Mouse (Mus musculus) liver, embryonic 15.5 days (tissue): ENCODE results near the gene Fuz. TPM values are rescaled to one million over a fixed set of nuclear protein-coding genes. Genes with fewer than 3 reads are reported as not detected.

ENCODE experiments used
- ATAC-seq: fragments of 200-750 bp; cut with Nextera tagmentation; 2 replicates; pipeline ENCODE4 v1.8.0; 2017; ENCODE audit warnings: moderate number of reproducible peaks, mild to moderate bottlenecking, moderate library complexity; ENCODE audit not compliant: insufficient read depth
- H3K27ac ChIP-seq: fragments of 300-500 bp; sonication (generic); replicated peaks from 2 replicates; pipeline ENCODE4 v1.5.1; 2015; ENCODE audit warnings: mild to moderate bottlenecking, inconsistent platforms
- H3K27me3 ChIP-seq: fragments of 300-500 bp; sonication (generic); 2 replicates; pipeline ENCODE4 v1.6.1; 2015; ENCODE audit warnings: mild to moderate bottlenecking, inconsistent platforms
- H3K36me3 ChIP-seq: fragments of 300-500 bp; sonication (generic); replicated peaks from 2 replicates; pipeline ENCODE4 v1.6.1; 2015; ENCODE audit warnings: moderate library complexity, mild to moderate bottlenecking, inconsistent platforms
- H3K4me1 ChIP-seq: fragments of 300-500 bp; sonication (generic); replicated peaks from 2 replicates; pipeline ENCODE4 v1.6.1; 2015; ENCODE audit warnings: inconsistent platforms
- H3K4me2 ChIP-seq: fragments of 300-500 bp; sonication (generic); 2 replicates; pipeline ENCODE4 v1.6.1; 2015; ENCODE audit warnings: moderate library complexity, mild to moderate bottlenecking, inconsistent platforms
- H3K4me3 ChIP-seq: fragments of 300-500 bp; sonication (generic); replicated peaks from 2 replicates; pipeline ENCODE4 v1.5.1; 2015; ENCODE audit warnings: mild to moderate bottlenecking, inconsistent platforms
- H3K9ac ChIP-seq: fragments of 300-500 bp; sonication (generic); 2 replicates; pipeline ENCODE4 v1.6.1; 2015; ENCODE audit warnings: moderate library complexity, mild to moderate bottlenecking, inconsistent platforms
- H3K9me3 ChIP-seq: fragments of 300-500 bp; sonication (generic); replicated peaks from 2 replicates; pipeline ENCODE4 v1.6.1; 2016; ENCODE audit warnings: inconsistent platforms
- WGBS: fragments of 180-500 bp; shearing (Covaris S2); methylation state at CpG from one replicate; pipeline ENCODE4 v1.1.7; 2015; ENCODE audit warnings: mixed read lengths; ENCODE audit not compliant: insufficient replicate concordance; 5-methylcytosine and 5-hydroxymethylcytosine counted together
- microRNA counts: library from miRNA; unstranded; fragments of <30 nt; microRNA quantifications from one replicate; lab custom pipeline; 2016
- microRNA-seq: library from miRNA; unstranded; fragments of <30 nt; microRNA quantifications from one replicate; pipeline ENCODE4, GENCODE M21; 2016
- polyA plus RNA-seq: library from polyadenylated mRNA; unstranded; fragments of >200 nt; fragmentation: Nextera tagmentation; extraction: Ambion mirVana; gene quantifications from 2 replicates; pipeline ENCODE4 v1.2.1, GENCODE M21; 2015

Fuz gene
- polyA plus RNA-seq, 1 experiment from 2014 or later = 6.9 TPM

- H3K4me2 ChIP-seq = no peak within 1 kb of the TSS
- H3K36me3 ChIP-seq = no peaks in the 10 kb centered on the region
- H3K9ac ChIP-seq = no peak within 1 kb of the TSS
- 67% methylated on average over 7 of the region's 7 CpGs for WGBS
- no peak within 1 kb of the TSS for H3K4me3 ChIP-seq
- peaks cover 16% of the 10 kb centered on the region for H3K27me3 ChIP-seq
- no peaks in the 10 kb centered on the region for H3K4me1 ChIP-seq
- ATAC-seq = no peak
- no peak within 1 kb of the TSS for H3K27ac ChIP-seq
- H3K9me3 ChIP-seq = no peaks in the 10 kb centered on the region
Observed at GRCm38 (mm10) chr7:44942904-44943303, 47.0 kb downstream of the Fuz start, which contains the start of gene Tsks. Tsks (plus strand) TSS chr7:44943204.

GRCm38 (mm10) chr7:44949922-44950321 is 54.0 kb downstream of the Fuz start:
- no peak overlapping the region for H3K27ac ChIP-seq
- no peak for ATAC-seq
- H3K27me3 ChIP-seq = peaks cover 69% of the 10 kb centered on the region
- H3K9me3 ChIP-seq = no peaks in the 10 kb centered on the region
- WGBS = 37% methylated on average over 6 of the region's 6 CpGs
- peaks cover 22% of the 10 kb centered on the region for H3K4me1 ChIP-seq
- H3K9ac ChIP-seq = no peak overlapping the region
- no peak overlapping the region for H3K4me3 ChIP-seq
- no peaks in the 10 kb centered on the region for H3K36me3 ChIP-seq
- H3K4me2 ChIP-seq = no peak overlapping the region

- ATAC-seq = peak; percentile 80
- Histone ChIP-seq H3K9me3 (no peaks in the 10 kb centered on the region), H3K4me1 (peaks cover 22% of the 10 kb centered on the region), H3K4me3 (peak overlapping the region; percentile 65), H3K4me2 (peak overlapping the region; percentile 98), H3K27me3 (peaks cover 65% of the 10 kb centered on the region), H3K27ac (peak overlapping the region; percentile 77), H3K36me3 (no peaks in the 10 kb centered on the region), H3K9ac (peak overlapping the region; percentile 62; the same call in 1 of the 2 replicates)
- WGBS = under 1% methylated on average over 10 of the region's 10 CpGs
Observed at GRCm38 (mm10) chr7:44951960-44952359, 56.1 kb downstream of the Fuz start.

MicroRNAs encoded within 50 kb of the gene (microRNA counts, 519-probe panel; counts per million panel counts)
- not detected for microRNA mmu-miR-707 (lab: Ali Mortazavi, UCI)

Small RNA genes lying within 50 kb of the gene (microRNA-seq; reads per million reads assigned to microRNA genes)
- gene Mir707 = not detected

Other genes with a start within 250 kb of the Fuz start
- gene Myh14, start 225.2 kb upstream of the Fuz start, polyA plus RNA-seq = 0.18 and 0.41 TPM in 2 replicates
- not detected in 2 replicates for gene Izumo2, start 187.3 kb upstream of the Fuz start, polyA plus RNA-seq
- gene Vrk3, start 147.7 kb upstream of the Fuz start, polyA plus RNA-seq = 28.1 and 30.0 TPM in 2 replicates
- 0.94 and 1.0 TPM in 2 replicates for gene Zfp473, start 145.0 kb upstream of the Fuz start, polyA plus RNA-seq
- 48.8 and 51.2 TPM in 2 replicates for gene Nup62, start 80.0 kb upstream of the Fuz start, polyA plus RNA-seq
- 0.35 and 0.46 TPM in 2 replicates for gene Il4i1, start 79.7 kb upstream of the Fuz start, polyA plus RNA-seq
- gene Atf5, start 79.4 kb upstream of the Fuz start, polyA plus RNA-seq = 7.5 and 9.2 TPM in 2 replicates
- gene Akt1s1, start 47.1 kb upstream of the Fuz start, polyA plus RNA-seq = 27.7 and 32.3 TPM in 2 replicates
- gene Tbc1d17, start 47.0 kb upstream of the Fuz start, polyA plus RNA-seq = 26.1 and 29.4 TPM in 2 replicates
- gene Pnkp, start 38.9 kb upstream of the Fuz start, polyA plus RNA-seq = 23.8 and 28.9 TPM in 2 replicates
- gene Ptov1, start 26.3 kb upstream of the Fuz start, polyA plus RNA-seq = 54.1 and 59.1 TPM in 2 replicates
- gene Med25, start 3.4 kb upstream of the Fuz start, polyA plus RNA-seq = 46.8 and 56.2 TPM in 2 replicates
- 69.1 and 70.9 TPM in 2 replicates for gene Ap2a1, start 33.4 kb downstream of the Fuz start, polyA plus RNA-seq
- 0.08 TPM in 1 of 2 replicates, not detected in the other for gene Tsks, start 47.1 kb downstream of the Fuz start, polyA plus RNA-seq
- 1.5 and 1.6 TPM in 2 replicates for gene Cpt1c, start 78.8 kb downstream of the Fuz start, polyA plus RNA-seq
- gene Prmt1, start 90.5 kb downstream of the Fuz start, polyA plus RNA-seq = 111 and 114 TPM in 2 replicates
- 39.4 and 47.2 TPM in 2 replicates for gene Irf3, start 101.6 kb downstream of the Fuz start, polyA plus RNA-seq
- 12.3 and 13.7 TPM in 2 replicates for gene Bcl2l12, start 102.6 kb downstream of the Fuz start, polyA plus RNA-seq
- gene Scaf1, start 120.3 kb downstream of the Fuz start, polyA plus RNA-seq = 10.4 and 11.9 TPM in 2 replicates
- gene Rras, start 121.9 kb downstream of the Fuz start, polyA plus RNA-seq = 20.8 and 23.6 TPM in 2 replicates
- 2.1 and 2.3 TPM in 2 replicates for gene Prr12, start 156.8 kb downstream of the Fuz start, polyA plus RNA-seq
- 25.9 and 27.4 TPM in 2 replicates for gene Nosip, start 166.3 kb downstream of the Fuz start, polyA plus RNA-seq
- 8.5 and 9.0 TPM in 2 replicates for gene Prrg2, start 166.6 kb downstream of the Fuz start, polyA plus RNA-seq
- gene Rcn3, start 196.1 kb downstream of the Fuz start, polyA plus RNA-seq = 26.3 and 26.6 TPM in 2 replicates
- 43.6 and 51.2 TPM in 2 replicates for gene Fcgrt, start 207.8 kb downstream of the Fuz start, polyA plus RNA-seq
- 673 and 768 TPM in 2 replicates for gene Rps11, start 228.4 kb downstream of the Fuz start, polyA plus RNA-seq
- gene Rpl13a, start 232.7 kb downstream of the Fuz start, polyA plus RNA-seq = 534 and 633 TPM in 2 replicates
- 0.10 TPM in 1 of 2 replicates, not detected in the other for gene Gm45713, start 240.2 kb downstream of the Fuz start, polyA plus RNA-seq
- 3.4 and 3.7 TPM in 2 replicates for gene Flt3l, start 240.4 kb downstream of the Fuz start, polyA plus RNA-seq